Mouse (Mus musculus) G1E-ER4 (cell line): ENCODE results near the gene Sdr42e1. TPM values are rescaled to one million over a fixed set of nuclear protein-coding genes. Genes with fewer than 3 reads are reported as not detected.

ENCODE experiments used
- GATA1 ChIP-seq: IDR thresholded peaks from one replicate; pipeline ENCODE4 v1.8.0; 2012; ENCODE audit warnings: low read length, inconsistent platforms
- polyA plus RNA-seq: library from polyadenylated mRNA; stranded (reverse); fragments of >175 nt; gene quantifications from 2 replicates; pipeline ENCODE4 v1.2.3, GENCODE M21; 2012

Sdr42e1 gene
- polyA plus RNA-seq, 1 experiment, result not detected

DNA sequence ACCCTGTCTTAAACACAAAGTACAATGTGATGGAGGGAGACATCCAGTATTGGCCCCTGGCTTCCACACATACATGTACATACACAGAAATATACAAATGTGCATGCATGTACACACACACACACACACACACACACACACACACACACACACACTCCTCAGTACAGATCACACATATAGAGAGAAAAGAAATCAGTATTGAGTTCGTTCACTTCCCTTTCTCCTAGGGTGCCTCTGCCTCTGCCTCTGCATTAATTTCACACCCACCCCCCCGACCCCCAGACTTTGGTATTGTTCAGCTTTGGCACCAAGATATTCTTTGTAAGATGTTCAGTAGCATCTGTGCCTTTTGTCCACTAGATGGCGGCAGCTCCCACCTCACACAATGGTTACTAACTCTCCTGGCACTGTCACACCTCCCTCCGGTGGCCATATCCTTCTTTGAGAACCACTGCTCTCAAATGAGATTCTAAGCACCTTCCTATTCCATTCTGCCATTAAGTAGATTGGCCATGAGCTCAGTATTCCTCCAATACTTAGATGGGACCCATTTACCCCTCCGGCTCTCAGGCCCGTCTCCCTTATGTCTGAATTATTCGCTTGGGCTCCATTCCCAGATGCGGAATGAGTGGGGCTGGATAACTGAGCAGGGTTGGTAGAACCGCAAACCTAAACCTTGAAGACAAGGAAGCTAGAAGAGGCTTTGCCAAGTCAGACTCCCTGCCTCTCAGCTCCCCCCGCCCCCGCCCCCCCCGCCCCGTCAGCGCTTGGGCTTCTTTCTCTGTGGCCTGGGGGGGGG is 47.2 kb downstream of the Sdr42e1 start:
- no peak for TF ChIP-seq GATA1

- no peak for TF ChIP-seq GATA1
Measured at GRCm38 (mm10) chr8:117612861-117613260, 60.6 kb downstream of the Sdr42e1 start.

Other genes starting within 250 kb of the Sdr42e1 start
- gene Plcg2, start 175.4 kb downstream of the Sdr42e1 start, polyA plus RNA-seq, result not detected in 2 replicates
- gene Hsd17b2, start 28.2 kb upstream of the Sdr42e1 start, polyA plus RNA-seq, result not detected in 2 replicates
- 3.9 and 4.8 TPM in 2 replicates for gene Mphosph6, start 128.3 kb upstream of the Sdr42e1 start, polyA plus RNA-seq